Mouse (Mus musculus): Measurements from ENCODE around the gene Ppp3ca. TPM values are rescaled to one million over a fixed set of nuclear protein-coding genes. Genes with fewer than 3 reads are reported as not detected.

Gene Ppp3ca
- polyA plus RNA-seq, 1 experiment from 2014 or later, result 37.3 TPM

- Histone ChIP-seq H3K27ac (ENCODE audit: low read depth, low read length) (no peak overlapping the region), H3K4me1 (replicated peaks; ENCODE audit: control insufficient read depth, insufficient read depth, low read length) (no peaks in the 10 kb centered on the region), H3K4me2 (replicated peaks; ENCODE audit: low read depth) (no peak overlapping the region), H3K4me3 (ENCODE audit: low read depth, low read length) (no peak overlapping the region), H3K27me3 (replicated peaks; ENCODE audit: control insufficient read depth, insufficient read depth, low read length) (no peaks in the 10 kb centered on the region), H3K9me3 (ENCODE audit: control insufficient read depth) (no peaks in the 10 kb centered on the region), H3K9ac (ENCODE audit: low read depth, low read length) (no peak overlapping the region), H3K36me3 (ENCODE audit: control insufficient read depth, insufficient read depth) (no peaks in the 10 kb centered on the region)
- ATAC-seq, result no peak
- 86% methylated on average over 3 of the region's 3 CpGs for WGBS
- TF ChIP-seq CTCF (IDR thresholded peaks at IDR 0.05; ENCODE audit: low read depth), result no peak
Measured at GRCm38 (mm10) chr3:136816319-136816718, 146.4 kb downstream of the Ppp3ca start.

- Histone ChIP-seq H3K4me3 (ENCODE audit: low read depth, low read length) (no peak overlapping the region), H3K36me3 (ENCODE audit: control insufficient read depth, insufficient read depth) (no peaks in the 10 kb centered on the region), H3K27ac (ENCODE audit: low read depth, low read length) (no peak overlapping the region), H3K27me3 (replicated peaks; ENCODE audit: control insufficient read depth, insufficient read depth, low read length) (no peaks in the 10 kb centered on the region), H3K4me1 (replicated peaks; ENCODE audit: control insufficient read depth, insufficient read depth, low read length) (no peaks in the 10 kb centered on the region), H3K9ac (ENCODE audit: low read depth, low read length) (no peak overlapping the region), H3K9me3 (ENCODE audit: control insufficient read depth) (no peaks in the 10 kb centered on the region), H3K4me2 (replicated peaks; ENCODE audit: low read depth) (no peak overlapping the region)
- TF ChIP-seq CTCF (IDR thresholded peaks at IDR 0.05; ENCODE audit: low read depth), result no peak
- ATAC-seq, result no peak
- 57% methylated on average over 5 of the region's 5 CpGs for WGBS
Measured at GRCm38 (mm10) chr3:136818997-136819396, 149.1 kb downstream of the Ppp3ca start.

- Histone ChIP-seq H3K4me1 (replicated peaks; ENCODE audit: control insufficient read depth, insufficient read depth, low read length) (no peaks in the 10 kb centered on the region), H3K4me2 (replicated peaks; ENCODE audit: low read depth) (no peak overlapping the region), H3K27me3 (replicated peaks; ENCODE audit: control insufficient read depth, insufficient read depth, low read length) (no peaks in the 10 kb centered on the region), H3K27ac (ENCODE audit: low read depth, low read length) (no peak overlapping the region), H3K4me3 (ENCODE audit: low read depth, low read length) (no peak overlapping the region), H3K9me3 (ENCODE audit: control insufficient read depth) (no peaks in the 10 kb centered on the region), H3K9ac (ENCODE audit: low read depth, low read length) (no peak overlapping the region), H3K36me3 (ENCODE audit: control insufficient read depth, insufficient read depth) (no peaks in the 10 kb centered on the region)
- ATAC-seq, result no peak
- 64% methylated on average over 3 of the region's 3 CpGs for WGBS
- TF ChIP-seq CTCF (IDR thresholded peaks at IDR 0.05; ENCODE audit: low read depth), result no peak
Measured at GRCm38 (mm10) chr3:136821039-136821438, 151.1 kb downstream of the Ppp3ca start.

GRCm38 (mm10) chr3:136821993-136822392, 152.1 kb downstream of the Ppp3ca start:
- Histone ChIP-seq H3K27me3 (replicated peaks; ENCODE audit: control insufficient read depth, insufficient read depth, low read length) (no peaks in the 10 kb centered on the region), H3K9ac (ENCODE audit: low read depth, low read length) (no peak overlapping the region), H3K4me1 (replicated peaks; ENCODE audit: control insufficient read depth, insufficient read depth, low read length) (no peaks in the 10 kb centered on the region), H3K9me3 (ENCODE audit: control insufficient read depth) (no peaks in the 10 kb centered on the region), H3K4me3 (ENCODE audit: low read depth, low read length) (no peak overlapping the region), H3K27ac (ENCODE audit: low read depth, low read length) (no peak overlapping the region), H3K4me2 (replicated peaks; ENCODE audit: low read depth) (no peak overlapping the region), H3K36me3 (ENCODE audit: control insufficient read depth, insufficient read depth) (no peaks in the 10 kb centered on the region)
- no peak for ATAC-seq
- no peak for TF ChIP-seq CTCF (IDR thresholded peaks at IDR 0.05; ENCODE audit: low read depth)
- 69% methylated on average over 2 of the region's 2 CpGs for WGBS

GRCm38 (mm10) chr3:136822431-136822830, 152.5 kb downstream of the Ppp3ca start:
- no peak overlapping the region for H3K27ac ChIP-seq (ENCODE audit: low read depth, low read length)

GRCm38 (mm10) chr3:136828451-136828850, 158.5 kb downstream of the Ppp3ca start:
- H3K36me3 ChIP-seq (ENCODE audit: control insufficient read depth, insufficient read depth), result no peaks in the 10 kb centered on the region
- TF ChIP-seq CTCF (IDR thresholded peaks at IDR 0.05; ENCODE audit: low read depth), result no peak
- H3K4me3 ChIP-seq (ENCODE audit: low read depth, low read length), result no peak overlapping the region
- no peak for ATAC-seq
- no peak overlapping the region for H3K4me2 ChIP-seq (replicated peaks; ENCODE audit: low read depth)
- no peak overlapping the region for H3K9ac ChIP-seq (ENCODE audit: low read depth, low read length)
- no peaks in the 10 kb centered on the region for H3K27me3 ChIP-seq (replicated peaks; ENCODE audit: control insufficient read depth, insufficient read depth, low read length)
- no peak overlapping the region for H3K27ac ChIP-seq (ENCODE audit: low read depth, low read length)
- no peaks in the 10 kb centered on the region for H3K4me1 ChIP-seq (replicated peaks; ENCODE audit: control insufficient read depth, insufficient read depth, low read length)
- WGBS, result 69% methylated on average over 2 of the region's 2 CpGs
- H3K9me3 ChIP-seq (ENCODE audit: control insufficient read depth), result no peaks in the 10 kb centered on the region

More at GRCm38 (mm10) chr3:136822431-136822830, 152.5 kb downstream of the Ppp3ca start:
- no peak for TF ChIP-seq CTCF (IDR thresholded peaks at IDR 0.05; ENCODE audit: low read depth)
- H3K4me3 ChIP-seq (ENCODE audit: low read depth, low read length), result no peak overlapping the region
- no peak overlapping the region for H3K4me2 ChIP-seq (replicated peaks; ENCODE audit: low read depth)
- no peaks in the 10 kb centered on the region for H3K4me1 ChIP-seq (replicated peaks; ENCODE audit: control insufficient read depth, insufficient read depth, low read length)
- no peaks in the 10 kb centered on the region for H3K27me3 ChIP-seq (replicated peaks; ENCODE audit: control insufficient read depth, insufficient read depth, low read length)
- WGBS, result 64% methylated on average over 2 of the region's 2 CpGs
- H3K9me3 ChIP-seq (ENCODE audit: control insufficient read depth), result no peaks in the 10 kb centered on the region
- no peak overlapping the region for H3K9ac ChIP-seq (ENCODE audit: low read depth, low read length)
- H3K36me3 ChIP-seq (ENCODE audit: control insufficient read depth, insufficient read depth), result no peaks in the 10 kb centered on the region
- ATAC-seq, result no peak

GRCm38 (mm10) chr3:136829109-136829508, 159.2 kb downstream of the Ppp3ca start:
- no peak for ATAC-seq
- Histone ChIP-seq H3K27ac (ENCODE audit: low read depth, low read length) (no peak overlapping the region), H3K27me3 (replicated peaks; ENCODE audit: control insufficient read depth, insufficient read depth, low read length) (no peaks in the 10 kb centered on the region), H3K9ac (ENCODE audit: low read depth, low read length) (no peak overlapping the region), H3K4me3 (ENCODE audit: low read depth, low read length) (no peak overlapping the region), H3K4me1 (replicated peaks; ENCODE audit: control insufficient read depth, insufficient read depth, low read length) (no peaks in the 10 kb centered on the region), H3K36me3 (ENCODE audit: control insufficient read depth, insufficient read depth) (no peaks in the 10 kb centered on the region), H3K4me2 (replicated peaks; ENCODE audit: low read depth) (no peak overlapping the region), H3K9me3 (ENCODE audit: control insufficient read depth) (no peaks in the 10 kb centered on the region)
- 95% methylated on average over 5 of the region's 5 CpGs for WGBS
- no peak for TF ChIP-seq CTCF (IDR thresholded peaks at IDR 0.05; ENCODE audit: low read depth)
